Mouse (Mus musculus) thymus, postnatal 0 days (tissue): ENCODE data around the gene A330070K13Rik. TPM values are rescaled to one million over a fixed set of nuclear protein-coding genes. Genes with fewer than 3 reads are reported as not detected.

ENCODE experiments used
- DNase-seq: peaks from one replicate; pipeline ENCODE4 v3.0.0-alpha.2; 2015; ENCODE audit warnings: low spot score
- polyA plus RNA-seq: library from polyadenylated mRNA; unstranded; fragments of >200 nt; fragmentation: Nextera tagmentation; extraction: Ambion mirVana; gene quantifications from 2 replicates; pipeline ENCODE4 v1.2.1, GENCODE M21; 2015

Gene A330070K13Rik
- polyA plus RNA-seq, 1 experiment from 2014 or later: not detected

DNA sequence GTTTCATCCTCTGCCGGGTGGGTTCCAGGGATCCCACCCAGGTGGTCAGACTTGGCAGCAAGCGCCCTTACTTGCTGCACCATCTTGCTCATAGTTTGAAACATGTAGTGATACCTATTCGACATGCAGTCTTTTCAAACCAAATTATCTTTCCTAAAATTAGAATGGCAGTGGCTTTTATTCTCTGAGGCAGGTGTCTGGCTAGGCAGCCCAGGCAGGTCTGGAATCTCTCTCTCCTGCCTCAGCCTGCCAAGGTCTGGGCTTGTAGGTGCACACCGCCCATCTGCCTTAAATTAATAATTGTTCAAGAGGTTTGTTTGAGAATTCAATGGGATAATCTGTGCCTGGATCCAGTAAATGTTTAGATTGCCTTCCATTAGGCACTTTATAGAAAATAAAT is 53.6 kb downstream of the A330070K13Rik start:
- DNase-seq: no peak

DNA sequence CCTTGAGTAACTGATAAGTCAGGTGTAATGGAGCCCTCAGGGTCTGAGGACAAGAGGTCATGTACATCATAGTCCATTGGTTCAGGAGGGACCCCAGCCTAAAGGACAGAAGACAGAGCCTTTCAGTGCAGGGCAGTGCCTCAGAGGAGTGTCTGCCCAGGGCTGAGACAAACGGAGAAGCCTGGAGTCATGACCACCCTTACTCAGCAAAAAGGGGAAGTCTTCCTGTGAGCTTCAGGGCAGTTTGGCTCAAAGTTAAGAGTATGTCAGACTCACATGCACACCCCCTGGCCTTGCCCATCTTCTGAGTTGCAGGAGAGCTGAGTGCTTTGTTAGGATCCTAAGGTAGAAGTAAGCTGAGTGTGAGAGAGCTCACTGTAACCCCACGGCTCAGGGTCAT is 54.5 kb downstream of the A330070K13Rik start:
- DNase-seq: no peak

Other genes with a start within 250 kb of the A330070K13Rik start
- 4.2 TPM in 2 replicates for gene Kctd7, start 239.8 kb downstream of the A330070K13Rik start, polyA plus RNA-seq
- gene Rabgef1, start 212.8 kb downstream of the A330070K13Rik start, polyA plus RNA-seq: 20.7 and 20.8 TPM in 2 replicates
- 27.8 and 39.5 TPM in 2 replicates for gene Tmem248, start 167.6 kb downstream of the A330070K13Rik start, polyA plus RNA-seq
- gene Sbds, start 129.1 kb downstream of the A330070K13Rik start, polyA plus RNA-seq: 84.0 and 91.6 TPM in 2 replicates
- 24.3 and 25.2 TPM in 2 replicates for gene Tyw1, start 129.0 kb downstream of the A330070K13Rik start, polyA plus RNA-seq
- gene Caln1, start 15.2 kb downstream of the A330070K13Rik start, polyA plus RNA-seq: 0.13 TPM in 1 of 2 replicates, not detected in the other